Mouse (Mus musculus): ENCODE measurements around the gene Kcng3. TPM values are rescaled to one million over a fixed set of nuclear protein-coding genes. Genes with fewer than 3 reads are reported as not detected.

The Kcng3 gene
- polyA plus RNA-seq, 1 experiment from 2014 or later = 0.06 TPM

GRCm38 (mm10) chr17:83600976-83601375 lies 30.7 kb downstream of the Kcng3 start:
- Histone ChIP-seq H3K9ac (replicated peaks) (no peak overlapping the region), H3K4me3 (no peak overlapping the region), H3K27me3 (no peaks in the 10 kb centered on the region), H3K9me3 (no peaks in the 10 kb centered on the region), H3K27ac (replicated peaks) (no peak overlapping the region), H3K4me2 (replicated peaks) (no peak overlapping the region), H3K36me3 (no peaks in the 10 kb centered on the region), H3K4me1 (no peaks in the 10 kb centered on the region)
- 69% methylated on average over 12 of the region's 12 CpGs for WGBS
- ATAC-seq (replicated peaks) = no peak

GRCm38 (mm10) chr17:83595966-83596365 lies 35.7 kb downstream of the Kcng3 start:
- no peaks in the 10 kb centered on the region for H3K36me3 ChIP-seq
- 62% methylated on average over 7 of the region's 7 CpGs for WGBS
- no peaks in the 10 kb centered on the region for H3K4me1 ChIP-seq
- H3K9me3 ChIP-seq = no peaks in the 10 kb centered on the region
- no peak overlapping the region for H3K9ac ChIP-seq (replicated peaks)
- no peak overlapping the region for H3K4me2 ChIP-seq (replicated peaks)
- H3K27me3 ChIP-seq = no peaks in the 10 kb centered on the region
- no peak overlapping the region for H3K4me3 ChIP-seq
- H3K27ac ChIP-seq (replicated peaks) = no peak overlapping the region
- ATAC-seq (replicated peaks) = no peak

- WGBS = 82% methylated on average over 8 of the region's 8 CpGs
- no peak overlapping the region for H3K9ac ChIP-seq (replicated peaks)
- H3K4me2 ChIP-seq (replicated peaks) = no peak overlapping the region
- no peak for ATAC-seq (replicated peaks)
- H3K4me3 ChIP-seq = no peak overlapping the region
- H3K27ac ChIP-seq (replicated peaks) = no peak overlapping the region
- no peaks in the 10 kb centered on the region for H3K36me3 ChIP-seq
- no peaks in the 10 kb centered on the region for H3K27me3 ChIP-seq
- no peaks in the 10 kb centered on the region for H3K9me3 ChIP-seq
- no peaks in the 10 kb centered on the region for H3K4me1 ChIP-seq
Observed at GRCm38 (mm10) chr17:83594526-83594925, 37.2 kb downstream of the Kcng3 start.

- Histone ChIP-seq H3K9ac (replicated peaks) (no peak overlapping the region), H3K4me1 (no peaks in the 10 kb centered on the region), H3K4me3 (no peak overlapping the region), H3K4me2 (replicated peaks) (no peak overlapping the region), H3K27me3 (no peaks in the 10 kb centered on the region), H3K36me3 (no peaks in the 10 kb centered on the region), H3K27ac (replicated peaks) (no peak overlapping the region), H3K9me3 (no peaks in the 10 kb centered on the region)
- WGBS = 84% methylated on average over 10 of the region's 10 CpGs
- no peak for ATAC-seq (replicated peaks)
Observed at GRCm38 (mm10) chr17:83593396-83593795, 38.3 kb downstream of the Kcng3 start.

GRCm38 (mm10) chr17:83588663-83589341 lies 42.9 kb downstream of the Kcng3 start:
- Histone ChIP-seq H3K27me3 (no peaks in the 10 kb centered on the region), H3K4me2 (replicated peaks) (no peak overlapping the region), H3K27ac (replicated peaks) (0 out of 2 replicates have a peak overlapping the region, but pooled peaks have one; percentile 9), H3K36me3 (no peaks in the 10 kb centered on the region), H3K4me3 (no peak overlapping the region), H3K9ac (replicated peaks) (no peak overlapping the region), H3K4me1 (0 out of 2 replicates have a peak, but pooled peaks cover 3% of the 10 kb centered on the region), H3K9me3 (no peaks in the 10 kb centered on the region)
- no peak for ATAC-seq (replicated peaks)
- WGBS = 86% methylated on average over 6 of the region's 6 CpGs

GRCm38 (mm10) chr17:83587731-83588130 lies 44.0 kb downstream of the Kcng3 start:
- H3K27me3 ChIP-seq = no peaks in the 10 kb centered on the region
- H3K9me3 ChIP-seq = no peaks in the 10 kb centered on the region
- H3K27ac ChIP-seq (replicated peaks) = no peak overlapping the region
- no peak overlapping the region for H3K9ac ChIP-seq (replicated peaks)
- no peaks in the 10 kb centered on the region for H3K36me3 ChIP-seq
- 0 out of 2 replicates have a peak, but pooled peaks cover 3% of the 10 kb centered on the region for H3K4me1 ChIP-seq
- 0 out of 2 replicates have a peak, but pooled peaks have one; percentile 43 for ATAC-seq (replicated peaks)
- H3K4me3 ChIP-seq = no peak overlapping the region
- 78% methylated on average over 8 of the region's 8 CpGs for WGBS
- no peak overlapping the region for H3K4me2 ChIP-seq (replicated peaks)

GRCm38 (mm10) chr17:83582585-83582984 lies 49.1 kb downstream of the Kcng3 start:
- Histone ChIP-seq H3K4me2 (replicated peaks) (no peak overlapping the region), H3K9me3 (no peaks in the 10 kb centered on the region), H3K27me3 (no peaks in the 10 kb centered on the region), H3K4me3 (no peak overlapping the region), H3K27ac (replicated peaks) (no peak overlapping the region), H3K4me1 (0 out of 2 replicates have a peak, but pooled peaks cover 3% of the 10 kb centered on the region), H3K36me3 (no peaks in the 10 kb centered on the region), H3K9ac (replicated peaks) (no peak overlapping the region)
- WGBS = 83% methylated on average over 2 of the region's 2 CpGs
- no peak for ATAC-seq (replicated peaks)

GRCm38 (mm10) chr17:83580734-83581133 lies 51.0 kb downstream of the Kcng3 start:
- H3K27ac ChIP-seq (replicated peaks) = no peak overlapping the region
- 96% methylated on average over 5 of the region's 5 CpGs for WGBS
- H3K9ac ChIP-seq (replicated peaks) = no peak overlapping the region
- no peaks in the 10 kb centered on the region for H3K27me3 ChIP-seq
- H3K9me3 ChIP-seq = no peaks in the 10 kb centered on the region
- H3K4me2 ChIP-seq (replicated peaks) = no peak overlapping the region
- H3K4me1 ChIP-seq = 0 out of 2 replicates have a peak, but pooled peaks cover 3% of the 10 kb centered on the region
- no peaks in the 10 kb centered on the region for H3K36me3 ChIP-seq
- H3K4me3 ChIP-seq = no peak overlapping the region
- no peak for ATAC-seq (replicated peaks)

- Histone ChIP-seq H3K9me3 (no peaks in the 10 kb centered on the region), H3K36me3 (no peaks in the 10 kb centered on the region), H3K27ac (replicated peaks) (no peak overlapping the region), H3K4me1 (no peaks in the 10 kb centered on the region), H3K4me2 (replicated peaks) (no peak overlapping the region), H3K27me3 (no peaks in the 10 kb centered on the region), H3K4me3 (no peak overlapping the region), H3K9ac (replicated peaks) (no peak overlapping the region)
- no peak for ATAC-seq (replicated peaks)
- 95% methylated on average over 11 of the region's 11 CpGs for WGBS
Observed at GRCm38 (mm10) chr17:83576810-83577371, 54.8 kb downstream of the Kcng3 start.

GRCm38 (mm10) chr17:83574615-83575014 lies 57.1 kb downstream of the Kcng3 start:
- Histone ChIP-seq H3K4me3 (no peak overlapping the region), H3K27ac (replicated peaks) (no peak overlapping the region), H3K9ac (replicated peaks) (no peak overlapping the region), H3K4me2 (replicated peaks) (no peak overlapping the region), H3K27me3 (no peaks in the 10 kb centered on the region), H3K36me3 (no peaks in the 10 kb centered on the region), H3K4me1 (no peaks in the 10 kb centered on the region), H3K9me3 (no peaks in the 10 kb centered on the region)
- WGBS = 91% methylated on average over 8 of the region's 8 CpGs
- ATAC-seq (replicated peaks) = no peak

- no peak for ATAC-seq (replicated peaks)
- Histone ChIP-seq H3K9ac (replicated peaks) (no peak overlapping the region), H3K4me1 (no peaks in the 10 kb centered on the region), H3K36me3 (no peaks in the 10 kb centered on the region), H3K27me3 (no peaks in the 10 kb centered on the region), H3K27ac (replicated peaks) (no peak overlapping the region), H3K4me3 (no peak overlapping the region), H3K9me3 (no peaks in the 10 kb centered on the region), H3K4me2 (replicated peaks) (no peak overlapping the region)
- 56% methylated on average over 6 of the region's 6 CpGs for WGBS
Observed at GRCm38 (mm10) chr17:83573128-83573527, 58.6 kb downstream of the Kcng3 start.

GRCm38 (mm10) chr17:83572366-83572765 lies 59.3 kb downstream of the Kcng3 start:
- no peaks in the 10 kb centered on the region for H3K36me3 ChIP-seq
- H3K9me3 ChIP-seq = no peaks in the 10 kb centered on the region
- H3K27ac ChIP-seq (replicated peaks) = no peak overlapping the region
- WGBS = 54% methylated on average over 4 of the region's 4 CpGs
- no peak overlapping the region for H3K4me2 ChIP-seq (replicated peaks)
- no peaks in the 10 kb centered on the region for H3K4me1 ChIP-seq
- H3K4me3 ChIP-seq = no peak overlapping the region
- H3K9ac ChIP-seq (replicated peaks) = no peak overlapping the region
- no peaks in the 10 kb centered on the region for H3K27me3 ChIP-seq
- no peak for ATAC-seq (replicated peaks)

Measured in forebrain, embryonic 15.5 days (tissue).